Mouse (Mus musculus): ENCODE data around the gene Gm9736. TPM values are rescaled to one million over a fixed set of nuclear protein-coding genes. Genes with fewer than 3 reads are reported as not detected.
"Not testable (repeated sequence)": the region's sequence is repeated elsewhere in the genome, so short reads cannot be mapped to it uniquely, and the experiment has no call there.

Gene Gm9736
- polyA plus RNA-seq (2015; fragmentation: Nextera tagmentation; extraction: Ambion mirVana) = not detected in 2 replicates

- H3K9ac ChIP-seq; ATAC-seq (replicated peaks); H3K4me2 ChIP-seq; H3K36me3 ChIP-seq (replicated peaks); H3K4me1 ChIP-seq; H3K27me3 ChIP-seq (replicated peaks); H3K4me3 ChIP-seq; H3K9me3 ChIP-seq; H3K27ac ChIP-seq: not testable (repeated sequence)
- WGBS = 71% methylated on average over 1 of the region's 1 CpGs
Observed at GRCm38 (mm10) chr10:77751254-77751653, at the start of gene Gm9736. Gm9736 (minus strand) TSS chr10:77751354.

GRCm38 (mm10) chr10:77798921-77799508 is 47.9 kb upstream of the Gm9736 start, which contains the start of gene Gm19668:
Gm19668 (minus strand) TSS chr10:77799133.
- H3K27me3 ChIP-seq (replicated peaks) = no peaks in the 10 kb centered on the region
- no peaks in the 10 kb centered on the region for H3K36me3 ChIP-seq (replicated peaks)
- H3K9ac ChIP-seq = no peak within 1 kb of the TSS
- no peaks in the 10 kb centered on the region for H3K9me3 ChIP-seq
- H3K4me3 ChIP-seq = no peak within 1 kb of the TSS
- WGBS = 70% methylated on average over 8 of the region's 8 CpGs
- no peak within 1 kb of the TSS for H3K27ac ChIP-seq
- no peak within 1 kb of the TSS for H3K4me2 ChIP-seq
- ATAC-seq (replicated peaks) = no peak
- no peaks in the 10 kb centered on the region for H3K4me1 ChIP-seq

- ATAC-seq (replicated peaks); H3K27me3 ChIP-seq (replicated peaks); H3K9ac ChIP-seq; H3K36me3 ChIP-seq (replicated peaks); H3K4me3 ChIP-seq; H3K4me1 ChIP-seq; H3K9me3 ChIP-seq; H3K4me2 ChIP-seq; H3K27ac ChIP-seq: not testable (repeated sequence)
- 39% methylated on average over 3 of the region's 3 CpGs for WGBS
Observed at GRCm38 (mm10) chr10:77798164-77798920, 47.2 kb upstream of the Gm9736 start.

DNA sequence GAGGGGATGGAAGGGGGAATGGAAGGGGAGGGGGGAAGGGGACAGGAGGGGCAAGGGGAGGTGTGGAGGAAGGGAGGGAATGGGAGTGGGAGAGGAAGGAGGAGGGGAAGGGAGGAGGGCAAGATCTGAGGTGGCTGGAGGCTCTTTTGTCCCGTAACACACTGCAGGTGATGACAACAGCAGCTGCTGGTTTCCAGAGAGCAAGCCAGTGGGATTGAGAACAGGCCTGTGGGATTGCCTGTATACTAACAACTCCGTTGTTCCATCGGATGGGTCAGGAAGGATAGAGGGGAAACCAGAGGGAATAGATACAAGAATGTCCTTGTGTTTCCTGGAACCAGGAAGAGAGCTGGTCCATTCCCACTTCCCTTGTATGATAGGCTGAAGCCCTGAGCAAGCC is 46.5 kb upstream of the Gm9736 start:
- 14% methylated on average over 3 of the region's 3 CpGs for whole genome bisulfite sequencing
- H3K4me2 ChIP-seq = no peak overlapping the region
- no peaks in the 10 kb centered on the region for H3K36me3 ChIP-seq (replicated peaks)
- no peak overlapping the region for H3K4me3 ChIP-seq
- H3K9ac ChIP-seq = no peak overlapping the region
- no peaks in the 10 kb centered on the region for H3K27me3 ChIP-seq (replicated peaks)
- H3K4me1 ChIP-seq = no peaks in the 10 kb centered on the region
- H3K9me3 ChIP-seq = no peaks in the 10 kb centered on the region
- ATAC-seq (replicated peaks) = no peak
- H3K27ac ChIP-seq = no peak overlapping the region

- Histone ChIP-seq H3K27ac (no peak within 1 kb of the TSS), H3K4me2 (no peak within 1 kb of the TSS), H3K9me3 (no peaks in the 10 kb centered on the region), H3K36me3 (replicated peaks) (no peaks in the 10 kb centered on the region), H3K9ac (no peak within 1 kb of the TSS), H3K4me3 (no peak within 1 kb of the TSS), H3K4me1 (no peaks in the 10 kb centered on the region), H3K27me3 (replicated peaks) (no peaks in the 10 kb centered on the region)
- WGBS = 72% methylated on average over 2 of the region's 2 CpGs
- no peak for ATAC-seq (replicated peaks)
Observed at GRCm38 (mm10) chr10:77794976-77795375, 43.8 kb upstream of the Gm9736 start, which contains the start of gene Gm9639. Gm9639 (minus strand) TSS chr10:77795076.

DNA sequence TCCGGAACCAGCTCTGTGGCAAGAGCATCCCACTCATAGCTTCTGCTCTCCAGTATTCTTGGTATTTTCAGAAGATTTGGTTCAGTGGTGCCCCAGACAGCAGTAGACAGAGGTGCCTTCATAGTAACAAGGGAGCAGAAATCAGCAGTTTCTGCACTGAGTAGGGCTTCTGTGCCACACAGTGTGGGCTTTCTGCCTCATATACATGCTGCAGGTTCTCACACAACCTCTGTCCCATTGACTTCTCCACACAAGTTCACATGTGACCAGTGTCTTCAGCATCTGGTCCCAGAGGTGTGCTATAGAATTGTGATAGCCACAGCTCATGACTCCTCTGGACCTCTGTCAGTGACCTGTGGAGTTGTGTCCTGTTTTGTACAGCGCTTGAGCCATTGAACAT is 37.5 kb upstream of the Gm9736 start:
- Histone ChIP-seq H3K27me3 (replicated peaks) (no peaks in the 10 kb centered on the region), H3K9ac (no peak overlapping the region), H3K9me3 (no peaks in the 10 kb centered on the region), H3K4me2 (no peak overlapping the region), H3K36me3 (replicated peaks) (no peaks in the 10 kb centered on the region), H3K4me1 (no peaks in the 10 kb centered on the region), H3K27ac (no peak overlapping the region), H3K4me3 (no peak overlapping the region)
- no peak for ATAC-seq (replicated peaks)
- 89% methylated on average over 2 of the region's 2 CpGs for WGBS

- ATAC-seq (replicated peaks); H3K27ac ChIP-seq; H3K27me3 ChIP-seq (replicated peaks); H3K4me1 ChIP-seq; H3K36me3 ChIP-seq (replicated peaks); H3K4me3 ChIP-seq; H3K4me2 ChIP-seq; H3K9me3 ChIP-seq; H3K9ac ChIP-seq: not testable (repeated sequence)
- 64% methylated on average over 1 of the region's 1 CpGs for WGBS
Observed at GRCm38 (mm10) chr10:77787876-77788275, 36.7 kb upstream of the Gm9736 start, which contains the start of gene Gm7137. Gm7137 (minus strand) TSS chr10:77788200.

- H3K4me2 ChIP-seq; H3K4me3 ChIP-seq; H3K9me3 ChIP-seq; ATAC-seq (replicated peaks); H3K36me3 ChIP-seq (replicated peaks); H3K27me3 ChIP-seq (replicated peaks); H3K4me1 ChIP-seq; H3K27ac ChIP-seq; H3K9ac ChIP-seq: not testable (repeated sequence)
- 86% methylated on average over 2 of the region's 3 CpGs for WGBS
Observed at GRCm38 (mm10) chr10:77783396-77783795, 32.2 kb upstream of the Gm9736 start.

DNA sequence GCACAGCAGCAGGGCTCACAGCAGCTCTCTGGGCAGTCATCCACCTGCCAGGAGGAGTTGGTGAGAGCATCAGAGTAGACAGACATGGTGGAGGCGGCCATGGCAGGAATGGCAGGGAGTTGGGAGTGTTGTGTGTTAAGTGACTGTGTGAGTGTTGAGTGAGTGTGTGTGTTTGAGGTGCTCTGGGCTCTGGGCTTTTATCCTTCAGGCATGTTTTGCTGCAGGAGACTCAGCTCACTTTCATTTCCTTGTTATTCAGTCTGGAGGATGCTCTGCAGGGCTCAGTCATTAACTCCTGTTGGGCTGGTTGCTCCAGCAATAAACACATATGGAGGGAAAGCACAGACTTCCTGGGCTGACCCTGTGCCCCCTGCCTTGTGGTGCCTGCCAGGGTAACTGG is 31.3 kb upstream of the Gm9736 start, which contains the start of gene Gm3250:
TSS of gene Gm3250 (minus strand) at position 101 of the 400 bp plus-strand sequence.
- not testable (repeated sequence) for H3K4me2 ChIP-seq; H3K9ac ChIP-seq; H3K4me3 ChIP-seq; H3K9me3 ChIP-seq; H3K36me3 ChIP-seq (replicated peaks); H3K4me1 ChIP-seq; H3K27me3 ChIP-seq (replicated peaks); ATAC-seq (replicated peaks); H3K27ac ChIP-seq
- WGBS = 57% methylated on average over 1 of the region's 1 CpGs

DNA sequence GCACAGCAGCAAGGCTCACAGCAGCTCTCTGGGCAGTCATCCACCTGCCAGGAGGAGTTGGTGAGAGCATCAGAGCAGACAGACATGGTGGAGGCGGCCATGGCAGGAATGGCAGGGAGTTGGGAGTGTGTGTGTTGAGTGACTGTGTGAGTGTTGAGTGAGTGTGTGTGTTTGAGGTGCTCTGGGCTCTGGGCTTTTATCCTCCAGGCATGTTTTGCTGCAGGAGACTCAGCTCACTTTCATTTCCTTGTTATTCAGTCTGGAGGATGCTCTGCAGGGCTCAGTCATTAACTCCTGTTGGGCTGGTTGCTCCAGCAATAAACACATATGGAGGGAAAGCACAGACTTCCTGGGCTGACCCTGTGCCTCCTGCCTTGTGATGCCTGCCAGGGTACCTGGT is 25.7 kb upstream of the Gm9736 start, which contains the start of gene Gm7138:
TSS of gene Gm7138 (minus strand) at position 101 of the 400 bp plus-strand sequence.
- H3K9me3 ChIP-seq; H3K4me1 ChIP-seq; H3K4me3 ChIP-seq; H3K9ac ChIP-seq; H3K27ac ChIP-seq; H3K36me3 ChIP-seq (replicated peaks); H3K4me2 ChIP-seq; ATAC-seq (replicated peaks); H3K27me3 ChIP-seq (replicated peaks): not testable (repeated sequence)
- WGBS = 62% methylated on average over 1 of the region's 1 CpGs

- not testable (repeated sequence) for H3K27me3 ChIP-seq (replicated peaks); H3K4me3 ChIP-seq; H3K9me3 ChIP-seq; H3K36me3 ChIP-seq (replicated peaks); H3K4me2 ChIP-seq; H3K4me1 ChIP-seq; ATAC-seq (replicated peaks); H3K9ac ChIP-seq; H3K27ac ChIP-seq
- 100% methylated on average over 2 of the region's 3 CpGs for WGBS
Observed at GRCm38 (mm10) chr10:77772142-77772541, 21.0 kb upstream of the Gm9736 start.

- H3K9ac ChIP-seq; ATAC-seq (replicated peaks); H3K4me3 ChIP-seq; H3K27me3 ChIP-seq (replicated peaks); H3K4me1 ChIP-seq; H3K4me2 ChIP-seq; H3K36me3 ChIP-seq (replicated peaks); H3K9me3 ChIP-seq; H3K27ac ChIP-seq: not testable (repeated sequence)
- WGBS = 75% methylated on average over 1 of the region's 1 CpGs
Observed at GRCm38 (mm10) chr10:77771225-77771624, 20.1 kb upstream of the Gm9736 start, which contains the start of gene Gm3238. Gm3238 (minus strand) TSS chr10:77771325.

- Histone ChIP-seq H3K4me2 (no peak overlapping the region), H3K9me3 (no peaks in the 10 kb centered on the region), H3K27me3 (replicated peaks) (no peaks in the 10 kb centered on the region), H3K36me3 (replicated peaks) (no peaks in the 10 kb centered on the region), H3K4me3 (no peak overlapping the region), H3K9ac (no peak overlapping the region), H3K4me1 (no peaks in the 10 kb centered on the region), H3K27ac (no peak overlapping the region)
- 83% methylated on average over 1 of the region's 1 CpGs for WGBS
- no peak for ATAC-seq (replicated peaks)
Observed at GRCm38 (mm10) chr10:77769727-77770126, 18.6 kb upstream of the Gm9736 start.

Measured in midbrain, embryonic 15.5 days (tissue).